Mouse (Mus musculus) frontal cortex, adult 2 months (tissue): ENCODE measurements at regions not wholly inside any gene's neighbourhood (a gene's known extent, or its start where the extent isn't known, plus 50 kb on each side); places are given as distances from the start of the nearest gene placed in this dataset.

Experiments used
- DNase-seq, 2 experiments: peaks; one replicate each; pipeline ENCODE4 v3.0.0; 2022; ENCODE audit warnings: low spot score in 1 of 2; ENCODE audit errors: extremely low spot score in 1 of 2

GRCm38 (mm10) chr1:108797053-108797801 lies 1185.0 kb upstream of the Cdh7 start:
- DNase-seq = no peak

GRCm38 (mm10) chr1:108800101-108800500 lies 1182.1 kb upstream of the Cdh7 start:
- DNase-seq = no peak

- peak in 1 of 2 experiments; percentile 1 for DNase-seq
These were observed 1155.0 kb upstream of the Cdh7 start for GRCm38 (mm10) chr1:108827238-108827637.
